Mouse (Mus musculus) layer of hippocampus, adult 11-12 months (tissue): Measurements from ENCODE around the gene Brwd3.

ENCODE experiments used
- DNase-seq: peaks from one replicate; pipeline ENCODE4 v3.0.0; 2022; ENCODE audit warnings: low spot score

The Brwd3 gene

GRCm38 (mm10) chrX:108834090-108834774, at the start of gene Brwd3:
Gene Brwd3, minus strand, starts transcription at chrX:108834372.
- DNase-seq = peak; percentile 86

GRCm38 (mm10) chrX:108862632-108863031, 28.5 kb upstream of the Brwd3 start:
- DNase-seq = no peak

GRCm38 (mm10) chrX:108842705-108843104, 8.5 kb upstream of the Brwd3 start:
- DNase-seq = no peak

GRCm38 (mm10) chrX:108836416-108836815, 2.2 kb upstream of the Brwd3 start:
- DNase-seq = no peak

- no peak for DNase-seq
These were observed 1.1 kb upstream of the Brwd3 start for GRCm38 (mm10) chrX:108835233-108835632.

- DNase-seq = peak; percentile 9
These were observed 671 bp downstream of the Brwd3 start for GRCm38 (mm10) chrX:108833381-108834020.

- DNase-seq = peak; percentile 88
These were observed 1.4 kb downstream of the Brwd3 start for GRCm38 (mm10) chrX:108832674-108833189.

- DNase-seq = no peak
These were observed 2.9 kb downstream of the Brwd3 start for GRCm38 (mm10) chrX:108831231-108831630.

GRCm38 (mm10) chrX:108828111-108828510, 6.1 kb downstream of the Brwd3 start:
- DNase-seq = no peak

GRCm38 (mm10) chrX:108797268-108797667, 36.9 kb downstream of the Brwd3 start:
- DNase-seq = no peak

GRCm38 (mm10) chrX:108783724-108784123, 50.4 kb downstream of the Brwd3 start:
- DNase-seq = no peak

GRCm38 (mm10) chrX:108731755-108732154, 102.4 kb downstream of the Brwd3 start:
- no peak for DNase-seq

GRCm38 (mm10) chrX:108729564-108729963, 104.6 kb downstream of the Brwd3 start:
- DNase-seq = no peak

GRCm38 (mm10) chrX:108729068-108729467, 105.1 kb downstream of the Brwd3 start:
- DNase-seq = no peak

- no peak for DNase-seq
These were observed 105.8 kb downstream of the Brwd3 start for GRCm38 (mm10) chrX:108728334-108728733.

GRCm38 (mm10) chrX:108724241-108724640, 109.9 kb downstream of the Brwd3 start:
- DNase-seq = no peak

- DNase-seq = no peak
These were observed 111.7 kb downstream of the Brwd3 start for GRCm38 (mm10) chrX:108722447-108722846.

- DNase-seq = no peak
These were observed 129.9 kb downstream of the Brwd3 start for GRCm38 (mm10) chrX:108704312-108704711.
